Mouse (Mus musculus): ENCODE results near the gene Col27a1.

- TF ChIP-seq POLR2A (IDR thresholded peaks at IDR 0.05; ENCODE audit: borderline replicate concordance, low read depth, low read length) = no peak
- no peak for TF ChIP-seq CTCF (IDR thresholded peaks at IDR 0.05; ENCODE audit: low read depth, low read length)
These were observed 102.4 kb downstream of the Col27a1 start for GRCm38 (mm10) chr4:63316076-63316746.
